Mouse (Mus musculus) cerebellum, adult (tissue): Measurements from ENCODE around the gene Btbd11.
A peak's percentile ranks its signal among the peaks of the same experiment; 100 is the strongest.

Experiments
- ATAC-seq: cut with Nextera tagmentation; 2 replicates; pipeline ENCODE4 v1.9.2; 2017; ENCODE audit warnings: mild to moderate bottlenecking, moderate library complexity, mixed read lengths; ENCODE audit not compliant: insufficient number of reproducible peaks, low FRiP score, low TSS enrichment

Gene Btbd11

GRCm38 (mm10) chr10:85386605-85387218 lies at the start of gene Btbd11:
Gene Btbd11 (plus strand): TSS chr10:85386814.
- ATAC-seq: peak; percentile 94

GRCm38 (mm10) chr10:85338733-85339132 lies 47.9 kb upstream of the Btbd11 start:
- no peak for ATAC-seq

DNA sequence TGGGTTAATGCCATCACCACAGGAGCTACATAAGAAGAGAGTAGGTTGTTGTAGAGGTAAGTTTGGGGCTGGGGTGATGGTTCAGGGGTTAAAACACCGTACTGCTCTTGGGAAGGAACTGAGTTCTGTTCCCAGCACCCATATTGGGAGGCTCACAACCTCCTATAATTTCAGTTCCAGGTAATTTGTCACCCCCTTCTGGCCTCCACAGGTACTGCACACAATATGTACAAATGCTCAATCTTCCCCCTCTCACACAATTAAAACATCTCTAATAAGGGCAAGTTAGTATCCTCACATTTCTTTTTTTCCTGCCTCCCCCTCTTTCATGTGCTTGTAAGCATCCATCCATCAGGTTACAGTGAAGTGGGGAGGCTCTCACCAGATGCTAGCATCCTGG lies 44.7 kb upstream of the Btbd11 start:
- ATAC-seq: no peak

DNA sequence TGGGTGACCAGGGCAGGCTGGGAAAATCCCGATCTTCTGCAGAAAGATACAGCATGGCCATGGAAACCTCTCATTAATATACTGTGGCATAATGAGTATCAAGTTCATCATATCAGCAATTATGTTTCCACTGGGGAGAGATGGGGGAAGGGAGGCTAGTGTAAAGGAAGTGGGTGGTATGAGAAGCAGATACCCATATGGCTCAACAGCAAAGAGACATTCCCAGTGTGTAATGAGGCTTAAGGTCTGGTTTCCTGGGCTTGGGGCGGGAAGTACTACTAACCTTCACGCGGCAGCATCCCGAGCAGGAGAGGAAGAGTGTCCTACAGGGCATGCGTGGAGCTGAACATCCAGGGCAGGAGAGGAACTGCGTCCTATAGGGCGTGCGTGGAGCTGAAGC lies 39.4 kb upstream of the Btbd11 start:
- no peak for ATAC-seq

GRCm38 (mm10) chr10:85352505-85352904 lies 34.1 kb upstream of the Btbd11 start:
- no peak for ATAC-seq

DNA sequence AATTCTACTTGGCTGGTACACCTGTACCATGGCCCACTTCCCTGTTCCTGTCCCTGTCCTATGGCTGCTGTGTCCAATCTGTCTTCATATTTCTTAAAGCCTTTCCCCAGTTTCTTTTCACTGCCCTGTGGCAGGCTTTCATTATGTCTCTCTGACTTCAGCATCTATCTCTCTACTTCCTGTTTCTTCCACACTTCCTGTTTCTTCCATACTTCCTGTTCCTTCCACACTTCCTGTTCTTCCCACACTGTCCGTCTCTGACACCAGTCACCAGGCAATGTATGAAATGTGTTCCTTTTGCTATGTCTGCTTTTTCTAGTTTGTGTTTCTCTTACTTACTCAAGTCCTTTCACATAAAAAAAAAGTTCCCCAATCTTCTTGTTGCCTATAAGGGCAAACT lies 32.3 kb upstream of the Btbd11 start:
- ATAC-seq: no peak

- no peak for ATAC-seq
Measured at GRCm38 (mm10) chr10:85359501-85360066, 27.0 kb upstream of the Btbd11 start.

DNA sequence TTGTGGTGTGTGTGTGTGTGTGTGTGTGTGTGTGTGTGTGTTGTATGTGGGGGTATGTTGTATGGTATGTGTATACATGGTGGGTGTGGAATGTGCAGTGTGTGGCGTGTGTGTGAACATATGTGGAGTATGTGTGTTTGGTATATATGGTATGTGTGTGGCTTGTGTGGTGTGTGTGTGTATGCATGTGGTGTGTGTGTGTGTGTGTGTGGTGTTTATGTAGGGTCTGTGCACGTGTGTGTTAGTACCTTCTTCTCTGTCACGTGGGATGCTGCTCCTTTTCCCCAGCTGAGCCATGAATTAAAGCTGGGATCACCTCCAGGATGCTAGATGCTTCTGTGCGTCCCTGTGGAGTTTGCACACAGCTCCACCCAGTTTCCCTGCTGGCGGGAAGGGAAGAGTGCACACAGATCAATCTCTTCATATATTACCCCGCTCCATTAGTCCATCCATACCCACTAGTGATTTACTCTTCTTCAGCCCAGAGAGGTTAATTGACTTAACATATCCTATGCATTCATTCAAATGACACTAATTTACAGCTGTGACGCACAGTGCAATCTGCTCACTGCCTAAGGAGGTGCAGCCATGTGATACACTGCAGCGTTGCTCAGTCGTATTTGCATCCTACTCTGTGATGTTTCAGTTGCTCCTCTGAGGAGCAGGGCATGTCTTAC lies 23.7 kb upstream of the Btbd11 start:
- no peak for ATAC-seq

GRCm38 (mm10) chr10:85366876-85367275 lies 19.7 kb upstream of the Btbd11 start:
- ATAC-seq: no peak

GRCm38 (mm10) chr10:85371309-85371708 lies 15.3 kb upstream of the Btbd11 start:
- no peak for ATAC-seq

DNA sequence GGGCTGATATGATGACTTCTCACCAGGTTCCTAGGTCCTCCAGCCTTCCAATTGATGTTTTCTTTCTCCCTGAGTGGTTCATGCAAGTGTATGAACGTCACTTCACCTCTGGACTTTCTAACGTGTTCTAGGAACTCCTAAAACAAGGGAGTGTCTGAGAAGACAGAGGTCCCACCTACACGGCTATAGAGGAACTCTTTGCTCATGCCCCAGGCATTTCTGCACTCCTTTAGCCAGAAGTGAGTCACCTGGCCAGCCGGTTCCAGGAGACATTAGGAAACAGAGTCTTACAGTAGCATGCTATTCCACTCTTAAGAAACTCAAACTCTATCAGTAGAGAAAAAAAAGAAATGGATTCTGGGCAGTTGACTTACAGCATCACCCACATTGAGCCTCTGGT lies 14.5 kb upstream of the Btbd11 start:
- no peak for ATAC-seq

GRCm38 (mm10) chr10:85378972-85379371 lies 7.6 kb upstream of the Btbd11 start:
- no peak for ATAC-seq

- no peak for ATAC-seq
Measured at GRCm38 (mm10) chr10:85382981-85383380, 3.6 kb upstream of the Btbd11 start.

- peak; percentile 8; the same call in 1 of the 2 replicates for ATAC-seq
Measured at GRCm38 (mm10) chr10:85387219-85388070, 831 bp downstream of the Btbd11 start.

- ATAC-seq: no peak
Measured at GRCm38 (mm10) chr10:85388071-85388750, 1.6 kb downstream of the Btbd11 start.

DNA sequence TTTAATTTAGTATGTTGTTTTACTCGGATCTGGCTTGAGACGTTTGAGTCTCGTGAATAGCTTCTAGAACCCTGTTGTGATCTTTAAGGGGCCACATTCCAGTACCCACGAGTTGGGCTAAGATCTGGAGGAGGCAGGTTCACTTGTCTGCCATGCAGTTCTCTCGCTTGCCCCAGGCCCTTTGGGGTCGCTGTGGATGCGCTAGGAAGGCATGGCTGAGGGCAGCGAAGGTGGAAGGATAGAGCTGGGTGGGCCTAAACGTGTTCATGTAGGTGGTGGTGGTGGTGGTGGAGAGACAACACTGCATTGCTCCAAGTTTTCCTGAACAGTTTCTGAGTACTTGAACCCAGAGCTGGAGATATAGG lies 2.1 kb downstream of the Btbd11 start:
- ATAC-seq: no peak

- ATAC-seq: no peak
Measured at GRCm38 (mm10) chr10:85389286-85390139, 2.9 kb downstream of the Btbd11 start.

DNA sequence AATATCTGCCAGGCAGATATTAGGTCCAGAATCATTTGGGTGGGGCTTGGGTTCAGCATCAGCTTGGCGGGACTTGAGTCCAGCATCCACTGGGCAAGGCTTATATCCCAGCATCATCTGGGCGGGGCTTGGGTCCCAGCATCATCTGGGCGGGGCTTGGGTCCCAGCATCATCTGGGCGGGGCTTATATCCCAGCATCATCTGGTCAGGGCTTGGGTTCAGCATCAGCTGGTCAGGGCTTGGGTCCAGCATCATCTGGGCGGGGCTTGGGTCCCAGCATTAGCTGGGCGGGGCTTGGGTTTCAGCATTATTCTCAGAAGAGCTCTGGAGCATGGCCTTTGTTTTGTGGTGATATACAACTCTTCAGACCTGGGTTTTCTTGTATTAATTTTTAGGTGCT lies 6.4 kb downstream of the Btbd11 start:
- ATAC-seq: no peak

DNA sequence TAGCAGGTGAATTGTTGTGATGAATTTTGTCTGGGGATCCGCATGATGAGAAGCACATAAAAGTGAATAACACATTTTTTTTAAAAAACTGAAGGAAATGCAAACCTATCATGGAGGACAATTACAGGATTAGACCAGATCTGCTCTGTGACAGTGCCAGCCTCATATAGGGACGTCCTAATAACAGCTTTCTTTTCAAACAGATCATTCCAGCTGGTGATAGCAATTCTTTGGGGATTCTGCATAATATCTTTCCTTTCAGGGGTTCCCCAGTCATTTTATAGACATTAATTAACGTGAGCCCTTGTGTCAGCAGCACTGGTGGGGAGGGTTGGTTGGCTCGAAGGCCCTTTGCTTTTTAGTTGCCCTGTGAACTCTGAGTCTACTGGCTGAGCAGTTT lies 7.9 kb downstream of the Btbd11 start:
- ATAC-seq: no peak

DNA sequence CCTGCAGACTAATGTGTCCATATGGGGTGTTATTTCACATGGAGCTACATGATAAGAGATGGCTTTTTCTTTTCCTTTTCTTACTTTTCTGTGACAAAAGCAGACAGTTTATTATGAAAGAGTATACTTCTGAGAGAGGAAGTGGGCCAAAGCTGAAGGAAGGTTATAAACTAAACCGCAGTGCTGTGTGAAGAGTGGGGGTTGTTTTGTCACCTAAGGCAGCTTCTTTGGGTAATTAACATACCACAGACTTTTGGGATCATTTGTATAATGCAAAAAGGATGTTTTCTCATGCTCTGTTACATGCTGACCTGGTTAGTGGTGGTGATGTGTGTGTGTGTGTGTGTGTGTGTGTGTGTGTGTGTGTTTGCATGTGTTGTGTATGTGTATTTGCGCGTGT lies 24.5 kb downstream of the Btbd11 start:
- ATAC-seq: no peak
